Mouse (Mus musculus) ES-E14 (cell line): ENCODE results near the gene Asgr1. TPM values are rescaled to one million over a fixed set of nuclear protein-coding genes. Genes with fewer than 3 reads are reported as not detected.

Source experiments
- DNase-seq: peaks from one replicate; pipeline ENCODE4 v3.0.0-alpha.2; 2013; ENCODE audit warnings: low read depth, low spot score
- H3K27ac ChIP-seq: 2 replicates; pipeline ENCODE4 v1.5.1; 2012; ENCODE audit warnings: low read depth, mild to moderate bottlenecking, low read length, moderate library complexity, mixed read lengths; ENCODE audit not compliant: poor library complexity, insufficient read depth, severe bottlenecking
- H3K36me3 ChIP-seq: 2 replicates; pipeline ENCODE4 v1.6.1; 2012; ENCODE audit warnings: mild to moderate bottlenecking, low read length, moderate library complexity, mixed read lengths; ENCODE audit not compliant: control insufficient read depth, poor library complexity, insufficient read depth, severe bottlenecking
- H3K4me1 ChIP-seq, 2 experiments: fragments of 150-350 bp in 1 of 2; sonication (generic) in 1 of 2; 2 replicates each; pipeline ENCODE4 v1.6.1; 2012; ENCODE audit warnings: low read length in 2 of 2, mild to moderate bottlenecking in 1 of 2, mixed read lengths in 1 of 2; ENCODE audit not compliant: control insufficient read depth in 2 of 2, insufficient read depth in 2 of 2, poor library complexity in 1 of 2
- H3K4me3 ChIP-seq, 2 experiments: fragments of 150-350 bp in 1 of 2; sonication (generic) in 1 of 2; 2 replicates each; pipeline ENCODE4 v1.5.1; 2012; ENCODE audit warnings: low read length in 2 of 2, low read depth in 1 of 2, mild to moderate bottlenecking in 1 of 2, mixed read lengths in 1 of 2; ENCODE audit not compliant: insufficient read depth in 1 of 2, poor library complexity in 1 of 2, severe bottlenecking in 1 of 2
- H3K9ac ChIP-seq: 2 replicates; pipeline ENCODE4 v1.6.1; 2012; ENCODE audit warnings: low read depth, mild to moderate bottlenecking, low read length, mixed read lengths; ENCODE audit not compliant: poor library complexity, insufficient read depth, severe bottlenecking
- H3K9me3 ChIP-seq: fragments of 150-350 bp; sonication (generic); 2 replicates; pipeline ENCODE4 v1.6.1; 2012; ENCODE audit warnings: low read depth, mild to moderate bottlenecking, low read length; ENCODE audit not compliant: control insufficient read depth, insufficient read depth
- CHD2 ChIP-seq: IDR thresholded peaks from 2 replicates; pipeline ENCODE4 v1.6.1; 2014; ENCODE audit warnings: mild to moderate bottlenecking, low read depth, low read length, inconsistent platforms
- HCFC1 ChIP-seq: IDR thresholded peaks from 2 replicates; pipeline ENCODE4 v1.6.1; 2012; ENCODE audit warnings: low read length, inconsistent platforms, borderline replicate concordance; ENCODE audit not compliant: insufficient read depth
- MAFK ChIP-seq: IDR thresholded peaks from 2 replicates; pipeline ENCODE4 v1.6.1; 2014; ENCODE audit warnings: mild to moderate bottlenecking, low read depth, low read length, inconsistent platforms; ENCODE audit not compliant: insufficient read depth
- ZC3H11A ChIP-seq: IDR thresholded peaks from 2 replicates; pipeline ENCODE4 v1.6.1; 2012; ENCODE audit warnings: low read depth, mild to moderate bottlenecking, inconsistent platforms, low read length, borderline replicate concordance
- ZNF384 ChIP-seq: IDR thresholded peaks from 2 replicates; pipeline ENCODE4 v1.6.1; 2012; ENCODE audit warnings: low read depth, low read length, inconsistent platforms
- in situ Hi-C, 2 experiments: fragments of 600-800 bp; cut with MboI; formaldehyde crosslinking; loops; one replicate each; pipeline ENCODE4 v1.15.1; 2025; ENCODE audit warnings: low sequenced_read_pairs in 2 of 2, inconsistent platforms in 1 of 2; ENCODE audit not compliant: unreplicated experiment in 2 of 2
- total RNA-seq: library from RNA; depleted of rRNA; stranded (reverse); fragments of 300-350 nt; gene quantifications from 2 replicates; pipeline ENCODE4 v1.2.3, GENCODE M21; 2012

Asgr1 gene
- total RNA-seq, 1 experiment: 0.58 TPM

- no peak overlapping the region for H3K4me3 ChIP-seq
- no peak overlapping the region for H3K27ac ChIP-seq
- peaks cover 0 to 10% of the 10 kb centered on the region in 2 experiments; a peak in 1 of 4 replicates for H3K4me1 ChIP-seq
- H3K9me3 ChIP-seq: no peaks in the 10 kb centered on the region
- no peak for DNase-seq
- TF ChIP-seq ZC3H11A: no peak
- TF ChIP-seq ZNF384: no peak
- no peak for TF ChIP-seq CHD2
- no peak for TF ChIP-seq MAFK
- TF ChIP-seq HCFC1: no peak
- no peak overlapping the region for H3K9ac ChIP-seq
- in situ Hi-C loops: no loop called here
- H3K36me3 ChIP-seq: peaks cover 64% of the 10 kb centered on the region
Observed at GRCm38 (mm10) chr11:70010961-70011360, 42.9 kb upstream of the Asgr1 start.

- no peaks in the 10 kb centered on the region for H3K9me3 ChIP-seq
- peaks cover 45% of the 10 kb centered on the region for H3K36me3 ChIP-seq
- peaks cover 0 to 10% of the 10 kb centered on the region in 2 experiments; a peak in 1 of 4 replicates for H3K4me1 ChIP-seq
- no peak overlapping the region for H3K9ac ChIP-seq
- H3K4me3 ChIP-seq: no peak overlapping the region
- no peak for TF ChIP-seq MAFK
- TF ChIP-seq ZNF384: no peak
- no peak for TF ChIP-seq CHD2
- TF ChIP-seq HCFC1: no peak
- TF ChIP-seq ZC3H11A: no peak
- in situ Hi-C loops: no loop called here
- H3K27ac ChIP-seq: no peak overlapping the region
- no peak for DNase-seq
Observed at GRCm38 (mm10) chr11:70012931-70013330, 41.0 kb upstream of the Asgr1 start.

- Histone ChIP-seq H3K4me1 (peaks cover 0 to 10% of the 10 kb centered on the region in 2 experiments; a peak in 1 of 4 replicates), H3K36me3 (peaks cover 40% of the 10 kb centered on the region), H3K27ac (no peak overlapping the region), H3K4me3 (no peak overlapping the region), H3K9me3 (no peaks in the 10 kb centered on the region), H3K9ac (no peak overlapping the region)
- no peak for TF ChIP-seq MAFK
- TF ChIP-seq CHD2: no peak
- no peak for TF ChIP-seq HCFC1
- no peak for TF ChIP-seq ZC3H11A
- in situ Hi-C loops: no loop called here
- no peak for DNase-seq
Observed at GRCm38 (mm10) chr11:70013408-70013807, 40.5 kb upstream of the Asgr1 start.

GRCm38 (mm10) chr11:70014051-70014450 lies 39.8 kb upstream of the Asgr1 start:
- Histone ChIP-seq H3K9ac (no peak overlapping the region), H3K4me3 (no peak overlapping the region), H3K4me1 (peaks cover 0 to 12% of the 10 kb centered on the region in 2 experiments; a peak in 1 of 4 replicates), H3K27ac (no peak overlapping the region), H3K36me3 (peaks cover 33% of the 10 kb centered on the region), H3K9me3 (no peaks in the 10 kb centered on the region)
- TF ChIP-seq ZNF384 (no peak), CHD2 (no peak), HCFC1 (no peak), ZC3H11A (no peak), MAFK (no peak)
- DNase-seq: no peak
- in situ Hi-C loops: no loop called here
